8 mouse cellular contexts compared by ENCODE assay signal in the genomic region with DNA sequence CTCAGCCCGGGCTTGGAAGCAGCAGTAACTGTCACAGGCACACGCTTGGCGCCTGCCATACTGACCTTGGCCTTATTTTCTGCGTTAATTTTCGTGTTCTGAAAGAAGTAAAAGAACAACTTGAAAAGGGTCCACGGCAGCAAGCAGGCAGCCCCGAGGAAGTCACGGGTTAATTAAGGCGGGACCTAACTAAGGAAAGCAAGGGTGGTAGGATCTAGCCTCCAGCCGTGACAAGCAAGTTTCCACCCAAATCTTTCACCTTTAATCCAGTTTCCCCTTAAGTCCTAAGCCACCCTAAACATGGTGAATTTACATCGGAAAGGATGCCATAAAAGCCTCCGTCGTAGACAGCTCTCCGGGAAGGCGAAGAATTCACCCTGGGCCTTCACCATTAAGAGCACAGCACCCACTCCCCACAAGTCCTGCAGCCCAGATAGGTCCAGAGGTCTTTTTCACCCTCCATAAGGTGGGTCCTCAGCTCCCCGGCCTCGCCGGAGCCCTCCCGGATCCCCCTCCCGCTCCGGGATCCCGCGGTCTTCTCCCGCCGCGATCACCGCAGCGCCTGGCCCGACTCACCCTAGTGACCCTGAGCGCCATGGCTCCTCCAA. TPM values are rescaled to one million over a fixed set of nuclear protein-coding genes. Genes with fewer than 3 reads are reported as not detected.
DNase-seq lines count a peak whose midpoint lies in the region; ATAC-seq and TF ChIP-seq lines count a peak whose summit lies in the region.

No protein-coding gene starts in this region.

- peak overlapping the region; percentile 80 for H3K9ac ChIP-seq in embryonic facial prominence, embryonic 11.5 days (replicated peaks; ENCODE audit: low read length)
- peak overlapping the region; percentile 93 for H3K9ac ChIP-seq in intestine, embryonic 14.5 days (ENCODE audit: low read length)
- peak overlapping the region; percentile 22; the same call in 1 of the 2 replicates for H3K9ac ChIP-seq in midbrain, embryonic 16.5 days (ENCODE audit: low read depth, low read length)

- TF ChIP-seq CTCF in gastrocnemius, adult 2 months (IDR thresholded peaks at IDR 0.05) = no peak

- peak overlapping the region; percentile 34 for H3K4me2 ChIP-seq in embryonic facial prominence, embryonic 11.5 days (ENCODE audit: low read depth, low read length)
- H3K4me2 ChIP-seq in intestine, embryonic 14.5 days (ENCODE audit: low read length) = peak overlapping the region; percentile 68
- H3K4me2 ChIP-seq in midbrain, embryonic 16.5 days (ENCODE audit: low read length) = peak overlapping the region; percentile 95

- intact Hi-C loops in gastrocnemius, adult 2 months (cut with DNase I) = loop anchor here (5.0 kb wide), 1 partner anchor 46 kb away; a partner anchor contains a TSS

- no peaks in the 10 kb centered on the region for H3K27me3 ChIP-seq in embryonic facial prominence, embryonic 11.5 days (ENCODE audit: control insufficient read depth, insufficient read depth, low read length)
- H3K27me3 ChIP-seq in intestine, embryonic 14.5 days (replicated peaks; ENCODE audit: control insufficient read depth, insufficient read depth, low read length) = no peaks in the 10 kb centered on the region
- no peaks in the 10 kb centered on the region for H3K27me3 ChIP-seq in midbrain, embryonic 16.5 days (ENCODE audit: control insufficient read depth, insufficient read depth, low read depth, low read length)

- H3K4me3 ChIP-seq in gastrocnemius, adult 2 months = peak overlapping the region; percentile 90
- peak overlapping the region; percentile 65 for H3K4me3 ChIP-seq in embryonic facial prominence, embryonic 11.5 days (ENCODE audit: low read depth, low read length)
- H3K4me3 ChIP-seq in intestine, embryonic 14.5 days (ENCODE audit: low read depth, low read length) = peak overlapping the region; percentile 81
- H3K4me3 ChIP-seq in midbrain, embryonic 16.5 days (ENCODE audit: low read depth, low read length) = peak overlapping the region; percentile 49

- H3K36me3 ChIP-seq in embryonic facial prominence, embryonic 11.5 days (replicated peaks; ENCODE audit: control insufficient read depth, insufficient read depth, low read depth, low read length) = no peaks in the 10 kb centered on the region
- peaks cover 39% of the 10 kb centered on the region for H3K36me3 ChIP-seq in intestine, embryonic 14.5 days (ENCODE audit: control insufficient read depth, insufficient read depth, low read length)
- no peaks in the 10 kb centered on the region for H3K36me3 ChIP-seq in midbrain, embryonic 16.5 days (ENCODE audit: control insufficient read depth, insufficient read depth, low read length)

- no peaks in the 10 kb centered on the region for H3K9me3 ChIP-seq in embryonic facial prominence, embryonic 11.5 days (replicated peaks; ENCODE audit: control insufficient read depth, low read length)
- H3K9me3 ChIP-seq in intestine, embryonic 14.5 days (ENCODE audit: control insufficient read depth, low read length) = no peaks in the 10 kb centered on the region
- H3K9me3 ChIP-seq in midbrain, embryonic 16.5 days (replicated peaks; ENCODE audit: control insufficient read depth, low read length, poor library complexity, severe bottlenecking) = no peaks in the 10 kb centered on the region

- no peak for DNase-seq in gastrocnemius, adult 2 months
- DNase-seq in gastrocnemius, adult 18-20 months (ENCODE audit: low spot score) = no peak
- DNase-seq in B cell, adult 2 months = peak; percentile 17 to 20
- DNase-seq in embryonic facial prominence, embryonic 11.5 days (ENCODE audit: low spot score) = peak; percentile 54
- DNase-seq in intestine, embryonic 14.5 days (ENCODE audit: low spot score) = no peak
- no peak for DNase-seq in layer of hippocampus, adult 9-11 months
- DNase-seq in layer of hippocampus, adult 18-20 months (ENCODE audit: low spot score in 2 of 2) = no peak

- no peaks in the 10 kb centered on the region for H3K4me1 ChIP-seq in embryonic facial prominence, embryonic 11.5 days (ENCODE audit: control insufficient read depth, insufficient read depth, low read length)
- H3K4me1 ChIP-seq in intestine, embryonic 14.5 days (replicated peaks; ENCODE audit: control insufficient read depth, insufficient read depth, low read length) = peaks cover 18% of the 10 kb centered on the region
- H3K4me1 ChIP-seq in midbrain, embryonic 16.5 days (ENCODE audit: control insufficient read depth, insufficient read depth, low read length) = peaks cover 6% of the 10 kb centered on the region

- under 1% methylated on average over 30 of the region's 30 CpGs for WGBS in embryonic facial prominence, embryonic 11.5 days
- WGBS in intestine, embryonic 14.5 days = under 1% methylated on average over 30 of the region's 30 CpGs
- under 1% methylated on average over 30 of the region's 30 CpGs for WGBS in midbrain, embryonic 16.5 days

- peak; percentile 55 for ATAC-seq in embryonic facial prominence, embryonic 11.5 days (replicated peaks; ENCODE audit: insufficient number of reproducible peaks, low FRiP score, low TSS enrichment, low read depth)
- ATAC-seq in intestine, embryonic 14.5 days (replicated peaks; ENCODE audit: low FRiP score, low TSS enrichment, low read depth) = peak; percentile 45; the same call in 1 of the 2 replicates
- peak; percentile 44 for ATAC-seq in midbrain, embryonic 16.5 days

- no peak overlapping the region for H3K27ac ChIP-seq in gastrocnemius, adult 2 months
- H3K27ac ChIP-seq in embryonic facial prominence, embryonic 11.5 days (replicated peaks; ENCODE audit: low read depth, low read length) = peak overlapping the region; percentile 70; the same call in 1 of the 2 replicates
- peak overlapping the region; percentile 71 for H3K27ac ChIP-seq in intestine, embryonic 14.5 days (ENCODE audit: low read depth)
- no peak overlapping the region for H3K27ac ChIP-seq in midbrain, embryonic 16.5 days (ENCODE audit: low read length)

RNA-seq across cellular contexts. Expression of a gene that starts 0.5 kb away (rescaled TPM):
- not detected for total RNA-seq in gastrocnemius, adult 2 months (2021)
- not detected for total RNA-seq in gastrocnemius, adult 18-20 months (2021)
- 388 and 419 TPM in 2 replicates for polyA plus RNA-seq in embryonic facial prominence, embryonic 11.5 days (2014; fragmentation: Nextera tagmentation; extraction: Ambion mirVana)
- polyA plus RNA-seq in intestine, embryonic 14.5 days (2014; fragmentation: Nextera tagmentation; extraction: Ambion mirVana) = 242 and 267 TPM in 2 replicates
- 22.2 and 31.0 TPM in 2 replicates for polyA plus RNA-seq in midbrain, embryonic 16.5 days (2015; fragmentation: Nextera tagmentation; extraction: Ambion mirVana)
- total RNA-seq in layer of hippocampus, adult 18-20 months (2021) = under 1 TPM; 0.37 to 0.58 TPM

RNA-seq across cellular contexts. Expression of a gene that starts 10.2 kb away (rescaled TPM):
- not detected for total RNA-seq in gastrocnemius, adult 2 months (2021)
- total RNA-seq in gastrocnemius, adult 18-20 months (2021) = not detected
- 72.1 and 74.2 TPM in 2 replicates for polyA plus RNA-seq in embryonic facial prominence, embryonic 11.5 days (2014; fragmentation: Nextera tagmentation; extraction: Ambion mirVana)
- 35.7 and 39.0 TPM in 2 replicates for polyA plus RNA-seq in intestine, embryonic 14.5 days (2014; fragmentation: Nextera tagmentation; extraction: Ambion mirVana)
- 5.1 and 6.3 TPM in 2 replicates for polyA plus RNA-seq in midbrain, embryonic 16.5 days (2015; fragmentation: Nextera tagmentation; extraction: Ambion mirVana)
- not detected for total RNA-seq in layer of hippocampus, adult 18-20 months (2021)

RNA-seq across cellular contexts. Expression of a gene that starts 41.5 kb away (rescaled TPM):
- 100 to 1,000 TPM; 118 to 180 TPM for total RNA-seq in gastrocnemius, adult 2 months (2021)
- total RNA-seq in gastrocnemius, adult 18-20 months (2021) = 100 to 1,000 TPM; 133 to 143 TPM
- polyA plus RNA-seq in embryonic facial prominence, embryonic 11.5 days (2014; fragmentation: Nextera tagmentation; extraction: Ambion mirVana) = 123 and 129 TPM in 2 replicates
- polyA plus RNA-seq in intestine, embryonic 14.5 days (2014; fragmentation: Nextera tagmentation; extraction: Ambion mirVana) = 199 and 219 TPM in 2 replicates
- polyA plus RNA-seq in midbrain, embryonic 16.5 days (2015; fragmentation: Nextera tagmentation; extraction: Ambion mirVana) = 116 and 130 TPM in 2 replicates
- 10 to 100 TPM; 51.6 to 52.8 TPM for total RNA-seq in layer of hippocampus, adult 18-20 months (2021)

RNA-seq across cellular contexts. Expression of a gene that starts 47.3 kb away (rescaled TPM):
- total RNA-seq in gastrocnemius, adult 2 months (2021) = 10 to 100 TPM in 1 of 2 experiments, 1 to 10 TPM in 1; 9.1 to 13.6 TPM
- total RNA-seq in gastrocnemius, adult 18-20 months (2021) = 10 to 100 TPM in 1 of 2 experiments, 1 to 10 TPM in 1; 9.4 to 10.7 TPM
- 53.7 and 62.0 TPM in 2 replicates for polyA plus RNA-seq in embryonic facial prominence, embryonic 11.5 days (2014; fragmentation: Nextera tagmentation; extraction: Ambion mirVana)
- polyA plus RNA-seq in intestine, embryonic 14.5 days (2014; fragmentation: Nextera tagmentation; extraction: Ambion mirVana) = 62.8 and 65.4 TPM in 2 replicates
- polyA plus RNA-seq in midbrain, embryonic 16.5 days (2015; fragmentation: Nextera tagmentation; extraction: Ambion mirVana) = 30.2 and 31.0 TPM in 2 replicates
- 10 to 100 TPM; 36.6 to 36.8 TPM for total RNA-seq in layer of hippocampus, adult 18-20 months (2021)

RNA-seq across cellular contexts. Expression of a gene that starts 55.2 kb away (rescaled TPM):
- 10 to 100 TPM; 11.5 to 13.6 TPM for total RNA-seq in gastrocnemius, adult 2 months (2021)
- 10 to 100 TPM; 12.1 to 13.9 TPM for total RNA-seq in gastrocnemius, adult 18-20 months (2021)
- polyA plus RNA-seq in embryonic facial prominence, embryonic 11.5 days (2014; fragmentation: Nextera tagmentation; extraction: Ambion mirVana) = 91.1 and 91.3 TPM in 2 replicates
- 79.3 and 87.3 TPM in 2 replicates for polyA plus RNA-seq in intestine, embryonic 14.5 days (2014; fragmentation: Nextera tagmentation; extraction: Ambion mirVana)
- 39.3 and 42.0 TPM in 2 replicates for polyA plus RNA-seq in midbrain, embryonic 16.5 days (2015; fragmentation: Nextera tagmentation; extraction: Ambion mirVana)
- total RNA-seq in layer of hippocampus, adult 18-20 months (2021) = 10 to 100 TPM; 35.8 to 40.1 TPM

Comparison
In these comparisons a context has a peak if more than half of its experiments do, and no peak if none do; other contexts are left out.
1. DNase-seq: peak in B cell, adult 2 months (2 of 2) and embryonic facial prominence, embryonic 11.5 days (single experiment); none in gastrocnemius, adult 2 months (single experiment), gastrocnemius, adult 18-20 months (single experiment), intestine, embryonic 14.5 days (single experiment), layer of hippocampus, adult 9-11 months (single experiment) and layer of hippocampus, adult 18-20 months (0 of 2).
2. H3K27ac ChIP-seq: peak in embryonic facial prominence, embryonic 11.5 days (single experiment) and intestine, embryonic 14.5 days (single experiment); none in gastrocnemius, adult 2 months (single experiment) and midbrain, embryonic 16.5 days (single experiment).
3. H3K4me2 ChIP-seq: peak in every context shown above with its lines; median percentile 95 in midbrain, embryonic 16.5 days; 68 in intestine, embryonic 14.5 days; 34 in embryonic facial prominence, embryonic 11.5 days.
4. H3K9ac ChIP-seq: peak in every context shown above with its lines; median percentile 93 in intestine, embryonic 14.5 days; 80 in embryonic facial prominence, embryonic 11.5 days; 22 in midbrain, embryonic 16.5 days.
5. Peak in every context shown above with its lines, with median percentiles within 50 percentile points of each other: H3K4me3 ChIP-seq and ATAC-seq.